Mouse (Mus musculus) liver, embryonic 15.5 days (tissue): ENCODE data around the gene Smap1. TPM values are rescaled to one million over a fixed set of nuclear protein-coding genes. Genes with fewer than 3 reads are reported as not detected.

Experiments used
- ATAC-seq: fragments of 200-750 bp; cut with Nextera tagmentation; 2 replicates; pipeline ENCODE4 v1.8.0; 2017; ENCODE audit warnings: moderate number of reproducible peaks, mild to moderate bottlenecking, moderate library complexity; ENCODE audit not compliant: insufficient read depth
- H3K27ac ChIP-seq: fragments of 300-500 bp; sonication (generic); replicated peaks from 2 replicates; pipeline ENCODE4 v1.5.1; 2015; ENCODE audit warnings: mild to moderate bottlenecking, inconsistent platforms
- H3K27me3 ChIP-seq: fragments of 300-500 bp; sonication (generic); 2 replicates; pipeline ENCODE4 v1.6.1; 2015; ENCODE audit warnings: mild to moderate bottlenecking, inconsistent platforms
- H3K36me3 ChIP-seq: fragments of 300-500 bp; sonication (generic); replicated peaks from 2 replicates; pipeline ENCODE4 v1.6.1; 2015; ENCODE audit warnings: moderate library complexity, mild to moderate bottlenecking, inconsistent platforms
- H3K4me1 ChIP-seq: fragments of 300-500 bp; sonication (generic); replicated peaks from 2 replicates; pipeline ENCODE4 v1.6.1; 2015; ENCODE audit warnings: inconsistent platforms
- H3K4me2 ChIP-seq: fragments of 300-500 bp; sonication (generic); 2 replicates; pipeline ENCODE4 v1.6.1; 2015; ENCODE audit warnings: moderate library complexity, mild to moderate bottlenecking, inconsistent platforms
- H3K4me3 ChIP-seq: fragments of 300-500 bp; sonication (generic); replicated peaks from 2 replicates; pipeline ENCODE4 v1.5.1; 2015; ENCODE audit warnings: mild to moderate bottlenecking, inconsistent platforms
- H3K9ac ChIP-seq: fragments of 300-500 bp; sonication (generic); 2 replicates; pipeline ENCODE4 v1.6.1; 2015; ENCODE audit warnings: moderate library complexity, mild to moderate bottlenecking, inconsistent platforms
- H3K9me3 ChIP-seq: fragments of 300-500 bp; sonication (generic); replicated peaks from 2 replicates; pipeline ENCODE4 v1.6.1; 2016; ENCODE audit warnings: inconsistent platforms
- WGBS: fragments of 180-500 bp; shearing (Covaris S2); methylation state at CpG from one replicate; pipeline ENCODE4 v1.1.7; 2015; ENCODE audit warnings: mixed read lengths; ENCODE audit not compliant: insufficient replicate concordance; 5-methylcytosine and 5-hydroxymethylcytosine counted together
- polyA plus RNA-seq: library from polyadenylated mRNA; unstranded; fragments of >200 nt; fragmentation: Nextera tagmentation; extraction: Ambion mirVana; gene quantifications from 2 replicates; pipeline ENCODE4 v1.2.1, GENCODE M21; 2015

Gene Smap1
- polyA plus RNA-seq, 1 experiment from 2014 or later = 28.2 TPM

- Histone ChIP-seq H3K36me3 (no peaks in the 10 kb centered on the region), H3K27ac (no peak overlapping the region), H3K27me3 (no peaks in the 10 kb centered on the region), H3K4me3 (no peak overlapping the region), H3K4me1 (peaks cover 60% of the 10 kb centered on the region), H3K9ac (no peak overlapping the region), H3K9me3 (no peaks in the 10 kb centered on the region), H3K4me2 (no peak overlapping the region)
- 71% methylated on average over 4 of the region's 4 CpGs for WGBS
- no peak for ATAC-seq
These were observed 3.0 kb downstream of the Smap1 start for GRCm38 (mm10) chr1:23919086-23919485.

- peak overlapping the region; percentile 27 for H3K4me2 ChIP-seq
- 37% methylated on average over 4 of the region's 4 CpGs for WGBS
- H3K36me3 ChIP-seq = no peaks in the 10 kb centered on the region
- H3K27me3 ChIP-seq = no peaks in the 10 kb centered on the region
- H3K9me3 ChIP-seq = no peaks in the 10 kb centered on the region
- peaks cover 45% of the 10 kb centered on the region for H3K4me1 ChIP-seq
- no peak overlapping the region for H3K4me3 ChIP-seq
- H3K27ac ChIP-seq = 0 out of 2 replicates have a peak overlapping the region, but pooled peaks have one; percentile 29
- ATAC-seq = peak; percentile 56; the same call in 1 of the 2 replicates
- H3K9ac ChIP-seq = peak overlapping the region; percentile 37; the same call in 1 of the 2 replicates
These were observed 6.6 kb downstream of the Smap1 start for GRCm38 (mm10) chr1:23915483-23915882.

DNA sequence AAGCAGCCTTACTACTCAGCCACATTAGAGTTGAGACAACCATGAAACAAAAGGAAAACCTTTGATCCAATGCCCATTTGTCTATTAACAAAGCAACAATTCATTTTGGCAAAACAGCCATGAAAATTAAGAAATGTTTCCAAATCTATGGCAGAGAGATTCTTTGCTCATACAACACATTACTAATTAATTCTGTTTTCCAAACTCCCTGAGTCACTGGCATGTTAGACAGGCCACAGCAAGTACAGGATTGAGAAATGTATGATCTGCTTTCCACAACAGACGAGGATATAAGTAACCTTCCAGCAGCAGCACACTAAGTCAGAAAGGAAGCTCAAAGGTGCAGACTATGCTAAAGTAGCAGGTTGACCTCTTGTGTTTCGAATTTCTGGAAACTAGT, 9.1 kb downstream of the Smap1 start:
- no peak for ATAC-seq
- H3K9ac ChIP-seq = no peak overlapping the region
- H3K36me3 ChIP-seq = no peaks in the 10 kb centered on the region
- no peak overlapping the region for H3K27ac ChIP-seq
- H3K4me2 ChIP-seq = no peak overlapping the region
- H3K4me3 ChIP-seq = no peak overlapping the region
- H3K4me1 ChIP-seq = peaks cover 28% of the 10 kb centered on the region
- no peaks in the 10 kb centered on the region for H3K9me3 ChIP-seq
- H3K27me3 ChIP-seq = no peaks in the 10 kb centered on the region
- WGBS = 64% methylated on average over 2 of the region's 2 CpGs

DNA sequence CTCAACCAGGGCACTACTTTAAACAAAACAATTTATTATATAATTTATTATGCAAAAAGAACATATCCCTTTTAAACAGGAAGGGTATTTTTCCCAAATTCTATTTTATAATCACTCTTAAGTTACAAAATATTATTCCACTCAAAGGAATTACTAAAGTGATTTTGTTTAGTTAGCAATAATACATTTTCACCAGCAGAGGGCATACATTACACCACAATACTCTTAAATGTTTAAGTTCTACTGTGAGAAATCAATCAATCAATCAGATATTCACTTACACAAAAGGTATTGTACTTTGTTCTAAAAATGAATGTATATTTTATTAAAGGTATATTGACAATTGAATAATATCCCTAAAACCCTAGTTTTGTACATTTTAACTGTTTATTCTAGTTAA, 16.0 kb downstream of the Smap1 start:
- Histone ChIP-seq H3K36me3 (no peaks in the 10 kb centered on the region), H3K27me3 (no peaks in the 10 kb centered on the region), H3K9me3 (no peaks in the 10 kb centered on the region), H3K4me2 (no peak overlapping the region), H3K4me3 (no peak overlapping the region), H3K4me1 (peaks cover 16% of the 10 kb centered on the region), H3K27ac (no peak overlapping the region), H3K9ac (no peak overlapping the region)
- no peak for ATAC-seq

DNA sequence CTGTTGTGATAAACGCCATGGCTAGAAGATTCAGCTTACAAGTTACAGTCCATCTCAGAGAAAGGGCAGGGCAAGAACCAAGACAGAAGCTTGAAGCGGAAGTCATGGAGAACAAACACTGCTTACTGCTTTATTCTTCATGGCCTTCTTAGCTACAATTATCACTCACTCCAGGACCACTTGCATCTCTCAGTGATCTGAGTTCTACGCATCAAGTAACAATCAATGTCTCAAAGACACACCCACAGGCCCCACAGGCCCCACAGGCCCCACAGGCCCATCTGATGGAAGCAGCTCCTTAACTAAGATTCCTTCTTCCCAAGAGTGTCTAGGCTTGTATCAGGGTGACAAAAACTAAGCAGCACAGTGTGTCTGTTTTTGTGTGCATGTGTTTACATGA, 18.8 kb downstream of the Smap1 start:
- 56% methylated on average over 3 of the region's 3 CpGs for WGBS
- Histone ChIP-seq H3K4me2 (no peak overlapping the region), H3K4me3 (no peak overlapping the region), H3K4me1 (peaks cover 25% of the 10 kb centered on the region), H3K27me3 (no peaks in the 10 kb centered on the region), H3K9me3 (no peaks in the 10 kb centered on the region), H3K27ac (no peak overlapping the region), H3K9ac (no peak overlapping the region), H3K36me3 (no peaks in the 10 kb centered on the region)
- no peak for ATAC-seq

- H3K9me3 ChIP-seq = no peaks in the 10 kb centered on the region
- no peak overlapping the region for H3K4me3 ChIP-seq
- no peak overlapping the region for H3K9ac ChIP-seq
- H3K4me2 ChIP-seq = no peak overlapping the region
- no peak overlapping the region for H3K27ac ChIP-seq
- H3K27me3 ChIP-seq = no peaks in the 10 kb centered on the region
- peaks cover 25% of the 10 kb centered on the region for H3K4me1 ChIP-seq
- H3K36me3 ChIP-seq = no peaks in the 10 kb centered on the region
- WGBS = 53% methylated on average over 2 of the region's 2 CpGs
- ATAC-seq = no peak
These were observed 19.4 kb downstream of the Smap1 start for GRCm38 (mm10) chr1:23902736-23903135.

DNA sequence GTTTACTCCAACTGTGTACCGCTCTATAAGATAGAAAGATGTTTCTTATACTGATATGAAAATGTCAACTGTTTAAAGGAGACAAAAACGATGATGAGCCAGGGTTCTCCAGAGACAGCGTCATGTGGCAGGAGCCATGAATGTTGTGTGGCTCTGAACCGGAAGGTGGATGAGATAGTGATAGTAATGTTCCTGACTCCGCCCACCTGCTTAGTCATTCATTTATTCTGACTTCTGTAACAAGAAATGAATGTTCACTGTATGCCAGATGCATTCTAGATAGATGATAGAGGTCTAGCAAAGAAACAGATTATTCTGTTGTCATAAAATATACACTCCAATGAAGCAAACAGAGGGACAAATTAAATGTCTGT, 22.5 kb downstream of the Smap1 start:
- Histone ChIP-seq H3K36me3 (no peaks in the 10 kb centered on the region), H3K27me3 (no peaks in the 10 kb centered on the region), H3K27ac (peak overlapping the region; percentile 42), H3K9ac (no peak overlapping the region), H3K9me3 (no peaks in the 10 kb centered on the region), H3K4me1 (peaks cover 21% of the 10 kb centered on the region), H3K4me2 (peak overlapping the region; percentile 52), H3K4me3 (0 out of 2 replicates have a peak overlapping the region, but pooled peaks have one; percentile 16)
- peak; percentile 85 for ATAC-seq
- 17% methylated on average over 5 of the region's 5 CpGs for WGBS

- no peaks in the 10 kb centered on the region for H3K36me3 ChIP-seq
- H3K4me2 ChIP-seq = peak overlapping the region; percentile 52
- no peaks in the 10 kb centered on the region for H3K27me3 ChIP-seq
- ATAC-seq = peak; percentile 30; the same call in 1 of the 2 replicates
- H3K9me3 ChIP-seq = no peaks in the 10 kb centered on the region
- peaks cover 21% of the 10 kb centered on the region for H3K4me1 ChIP-seq
- no peak overlapping the region for H3K9ac ChIP-seq
- 27% methylated on average over 3 of the region's 3 CpGs for WGBS
- H3K4me3 ChIP-seq = 0 out of 2 replicates have a peak overlapping the region, but pooled peaks have one; percentile 16
- H3K27ac ChIP-seq = peak overlapping the region; percentile 42
These were observed 23.0 kb downstream of the Smap1 start for GRCm38 (mm10) chr1:23899020-23899646.

DNA sequence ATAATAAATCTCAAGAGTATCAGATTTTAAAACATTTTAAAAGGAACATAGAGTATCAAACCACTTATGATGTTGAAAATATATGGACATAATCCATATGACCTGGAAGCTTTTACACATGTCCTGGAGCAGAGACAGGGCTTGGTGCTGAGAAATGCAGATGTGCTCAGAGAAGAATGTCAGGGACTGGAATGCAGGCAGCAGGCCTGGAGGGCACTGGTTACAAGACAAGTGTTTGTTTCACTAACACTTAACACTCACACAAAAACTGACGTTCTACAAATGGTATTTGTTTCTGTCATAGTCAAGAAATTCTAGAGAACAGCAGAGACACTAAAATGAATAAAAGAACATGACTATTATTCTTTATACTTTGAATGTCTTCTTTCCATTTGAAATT, 30.0 kb downstream of the Smap1 start:
- H3K36me3 ChIP-seq = no peaks in the 10 kb centered on the region
- no peaks in the 10 kb centered on the region for H3K4me1 ChIP-seq
- no peak overlapping the region for H3K27ac ChIP-seq
- H3K9ac ChIP-seq = no peak overlapping the region
- H3K9me3 ChIP-seq = no peaks in the 10 kb centered on the region
- H3K4me3 ChIP-seq = no peak overlapping the region
- ATAC-seq = no peak
- H3K27me3 ChIP-seq = no peaks in the 10 kb centered on the region
- 73% methylated on average over 1 of the region's 1 CpGs for WGBS
- no peak overlapping the region for H3K4me2 ChIP-seq

DNA sequence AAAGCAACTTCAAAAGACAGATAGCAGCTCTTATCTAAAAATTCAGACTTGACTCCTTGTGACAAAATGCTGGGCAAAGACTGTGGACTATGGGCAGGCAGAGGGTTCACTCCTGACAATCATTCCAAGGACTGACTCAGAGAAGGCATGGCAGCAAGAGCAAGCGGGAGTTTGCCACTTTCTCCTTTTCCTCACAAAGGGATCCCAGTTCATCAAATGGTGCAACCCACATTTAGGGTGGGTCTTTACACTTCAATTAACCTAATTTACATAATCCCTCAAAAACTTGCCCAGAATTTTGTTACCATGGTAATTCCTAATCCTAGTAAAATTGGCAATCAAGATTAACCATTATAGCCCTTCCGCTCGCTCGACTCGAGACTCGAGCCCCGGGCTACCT, 37.2 kb downstream of the Smap1 start:
- H3K4me3 ChIP-seq = no peak overlapping the region
- H3K4me2 ChIP-seq = no peak overlapping the region
- no peak for ATAC-seq
- no peaks in the 10 kb centered on the region for H3K36me3 ChIP-seq
- no peaks in the 10 kb centered on the region for H3K27me3 ChIP-seq
- peaks cover 11% of the 10 kb centered on the region for H3K4me1 ChIP-seq
- WGBS = 91% methylated on average over 7 of the region's 7 CpGs
- H3K9me3 ChIP-seq = no peaks in the 10 kb centered on the region
- no peak overlapping the region for H3K27ac ChIP-seq
- H3K9ac ChIP-seq = no peak overlapping the region

GRCm38 (mm10) chr1:23884087-23884668, 37.9 kb downstream of the Smap1 start:
- H3K4me2 ChIP-seq = no peak overlapping the region
- ATAC-seq = no peak; the same call in 1 of the 2 replicates
- H3K27me3 ChIP-seq = no peaks in the 10 kb centered on the region
- H3K9ac ChIP-seq = no peak overlapping the region
- no peaks in the 10 kb centered on the region for H3K9me3 ChIP-seq
- H3K27ac ChIP-seq = no peak overlapping the region
- no peaks in the 10 kb centered on the region for H3K36me3 ChIP-seq
- H3K4me3 ChIP-seq = no peak overlapping the region
- WGBS = 61% methylated on average over 2 of the region's 2 CpGs
- peaks cover 11% of the 10 kb centered on the region for H3K4me1 ChIP-seq

- WGBS = 84% methylated on average over 1 of the region's 1 CpGs
- Histone ChIP-seq H3K27ac (no peak overlapping the region), H3K9ac (no peak overlapping the region), H3K27me3 (no peaks in the 10 kb centered on the region), H3K36me3 (no peaks in the 10 kb centered on the region), H3K9me3 (no peaks in the 10 kb centered on the region), H3K4me3 (no peak overlapping the region), H3K4me2 (no peak overlapping the region), H3K4me1 (peaks cover 11% of the 10 kb centered on the region)
- no peak for ATAC-seq
These were observed 39.4 kb downstream of the Smap1 start for GRCm38 (mm10) chr1:23882681-23883080.
